Mouse (Mus musculus): ENCODE results near the gene Cenpv. TPM values are rescaled to one million over a fixed set of nuclear protein-coding genes. Genes with fewer than 3 reads are reported as not detected.
A peak's percentile ranks its signal among the peaks of the same experiment; 100 is the strongest.

Cenpv gene
- total RNA-seq, 1 experiment, result 66.5 TPM

DNA sequence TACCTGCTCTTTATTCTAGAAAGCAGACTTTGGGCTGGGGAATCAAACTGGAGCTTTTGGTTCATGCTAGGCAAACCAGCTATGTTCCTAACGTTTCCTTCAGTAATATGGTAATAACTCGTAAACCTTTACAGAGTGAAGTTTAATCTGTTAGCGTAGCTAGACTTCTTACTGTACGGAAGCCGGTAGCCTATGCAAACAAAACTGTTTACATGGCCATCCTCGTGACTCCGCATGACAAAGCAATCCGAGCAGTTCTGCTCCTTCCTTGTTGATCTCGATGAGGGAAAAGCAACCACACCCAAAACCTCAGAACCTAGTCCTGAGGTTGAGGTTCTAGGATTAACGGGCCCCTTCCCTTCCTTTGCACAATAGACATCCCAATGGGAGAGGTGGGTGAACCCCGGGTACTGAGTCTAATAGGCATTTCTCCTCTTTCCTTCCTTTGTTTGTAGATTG is 11.2 kb upstream of the Cenpv start:
- Histone ChIP-seq H3K4me3 (ENCODE audit: insufficient read depth in 1 of 2, low read depth in 1 of 2, low read length in 2 of 2, poor library complexity in 1 of 2, severe bottlenecking in 1 of 2) (peak overlapping the region; percentile 76 to 83), H3K27ac (ENCODE audit: insufficient read depth, low read depth, low read length, poor library complexity, severe bottlenecking) (peak overlapping the region; percentile 98), H3K36me3 (ENCODE audit: control insufficient read depth, insufficient read depth, low read length, poor library complexity, severe bottlenecking) (peaks cover 6% of the 10 kb centered on the region), H3K9me3 (ENCODE audit: control insufficient read depth, insufficient read depth, low read depth, low read length) (no peaks in the 10 kb centered on the region), H3K9ac (ENCODE audit: insufficient read depth, low read depth, low read length, poor library complexity, severe bottlenecking) (peak overlapping the region; percentile 94), H3K4me1 (ENCODE audit: control insufficient read depth in 2 of 2, insufficient read depth in 2 of 2, low read length in 2 of 2, poor library complexity in 1 of 2) (peaks cover 0 to 2% of the 10 kb centered on the region in 2 experiments; a peak in 1 of 4 replicates)
- peak; percentile 71 for DNase-seq (ENCODE audit: low read depth, low spot score)
- no peak for TF ChIP-seq ZNF384 (IDR thresholded peaks at IDR 0.05; ENCODE audit: low read depth, low read length)
- TF ChIP-seq MAFK (IDR thresholded peaks at IDR 0.05; ENCODE audit: insufficient read depth, low read depth, low read length), result no peak
- no peak for TF ChIP-seq CHD2 (IDR thresholded peaks at IDR 0.05; ENCODE audit: low read depth, low read length)
- no peak for TF ChIP-seq ZC3H11A (IDR thresholded peaks at IDR 0.05; ENCODE audit: borderline replicate concordance, low read depth, low read length)
- no peak; the same call in 1 of the 2 replicates for TF ChIP-seq HCFC1 (IDR thresholded peaks at IDR 0.05; ENCODE audit: borderline replicate concordance, insufficient read depth, low read length)
- in situ Hi-C loops (cut with MboI; ENCODE audit: low sequenced_read_pairs in 2 of 2, unreplicated experiment in 2 of 2), result no loop called here

DNA sequence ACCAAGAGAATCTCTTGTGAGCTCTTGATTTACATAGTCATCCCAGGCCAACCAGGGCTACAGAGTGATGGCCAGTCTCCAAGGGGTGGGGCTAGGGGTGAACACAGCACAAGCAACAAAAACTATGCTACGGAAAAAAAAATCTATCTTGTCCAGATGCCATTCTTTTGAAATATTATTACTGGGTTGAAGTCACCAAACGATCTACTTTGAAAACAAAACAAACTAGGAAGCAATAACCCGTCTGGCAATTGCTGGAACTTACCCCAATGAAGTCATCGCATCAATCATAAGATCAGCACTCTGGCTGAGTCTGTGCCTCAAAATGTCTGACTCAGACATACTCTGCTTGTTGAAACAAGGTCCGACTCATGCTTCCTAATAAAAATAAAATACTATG is 10.7 kb upstream of the Cenpv start:
- H3K4me1 ChIP-seq (ENCODE audit: control insufficient read depth in 2 of 2, insufficient read depth in 2 of 2, low read length in 2 of 2, poor library complexity in 1 of 2), result peaks cover 0 to 2% of the 10 kb centered on the region in 2 experiments; a peak in 1 of 4 replicates
- peak overlapping the region; percentile 98; the same call in 1 of the 2 replicates for H3K27ac ChIP-seq (ENCODE audit: insufficient read depth, low read depth, low read length, poor library complexity, severe bottlenecking)
- in situ Hi-C loops (cut with MboI; ENCODE audit: low sequenced_read_pairs in 2 of 2, unreplicated experiment in 2 of 2), result no loop called here
- no peaks in the 10 kb centered on the region for H3K9me3 ChIP-seq (ENCODE audit: control insufficient read depth, insufficient read depth, low read depth, low read length)
- DNase-seq (ENCODE audit: low read depth, low spot score), result no peak
- peaks cover 6% of the 10 kb centered on the region for H3K36me3 ChIP-seq (ENCODE audit: control insufficient read depth, insufficient read depth, low read length, poor library complexity, severe bottlenecking)
- H3K9ac ChIP-seq (ENCODE audit: insufficient read depth, low read depth, low read length, poor library complexity, severe bottlenecking), result no peak overlapping the region; the same call in 1 of the 2 replicates
- peak overlapping the region; percentile 76 to 83 for H3K4me3 ChIP-seq (ENCODE audit: insufficient read depth in 1 of 2, low read depth in 1 of 2, low read length in 2 of 2, poor library complexity in 1 of 2, severe bottlenecking in 1 of 2)
- TF ChIP-seq ZNF384 (IDR thresholded peaks at IDR 0.05; ENCODE audit: low read depth, low read length), result peak; percentile 53; the same call in 1 of the 2 replicates
- no peak for TF ChIP-seq MAFK (IDR thresholded peaks at IDR 0.05; ENCODE audit: insufficient read depth, low read depth, low read length)

DNA sequence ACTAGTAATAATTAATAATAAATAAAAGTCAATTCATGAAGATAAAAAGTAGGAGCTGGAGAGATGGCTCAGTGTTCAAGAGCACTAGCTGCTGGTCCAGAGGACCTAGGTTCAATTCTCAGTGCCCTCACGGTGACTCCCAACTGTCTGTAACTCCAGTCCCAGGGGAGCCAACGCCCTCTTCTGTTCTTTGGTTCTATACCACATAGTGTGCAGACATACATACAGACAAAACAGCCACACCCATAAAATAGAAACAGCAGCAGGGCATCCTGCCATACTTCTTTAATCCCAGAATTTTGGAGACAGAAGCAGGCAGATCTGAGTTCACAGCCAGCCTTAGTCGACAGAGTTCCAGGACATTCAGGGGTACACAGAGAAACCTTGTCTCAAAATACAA is 4.9 kb upstream of the Cenpv start:
- Histone ChIP-seq H3K27ac (ENCODE audit: insufficient read depth, low read depth, low read length, poor library complexity, severe bottlenecking) (no peak overlapping the region), H3K4me3 (ENCODE audit: insufficient read depth in 1 of 2, low read depth in 1 of 2, low read length in 2 of 2, poor library complexity in 1 of 2, severe bottlenecking in 1 of 2) (no peak overlapping the region), H3K36me3 (ENCODE audit: control insufficient read depth, insufficient read depth, low read length, poor library complexity, severe bottlenecking) (no peaks in the 10 kb centered on the region), H3K9me3 (ENCODE audit: control insufficient read depth, insufficient read depth, low read depth, low read length) (no peaks in the 10 kb centered on the region), H3K4me1 (ENCODE audit: control insufficient read depth in 2 of 2, insufficient read depth in 2 of 2, low read length in 2 of 2, poor library complexity in 1 of 2) (peaks cover 5 to 6% of the 10 kb centered on the region in 2 experiments; a peak in 3 of 4 replicates), H3K9ac (ENCODE audit: insufficient read depth, low read depth, low read length, poor library complexity, severe bottlenecking) (no peak overlapping the region)
- in situ Hi-C loops (cut with MboI; ENCODE audit: low sequenced_read_pairs in 2 of 2, unreplicated experiment in 2 of 2), result no loop called here
- TF ChIP-seq ZNF384 (IDR thresholded peaks at IDR 0.05; ENCODE audit: low read depth, low read length) (no peak), HCFC1 (IDR thresholded peaks at IDR 0.05; ENCODE audit: borderline replicate concordance, insufficient read depth, low read length) (no peak)
- DNase-seq (ENCODE audit: low read depth, low spot score), result no peak

GRCm38 (mm10) chr11:62541581-62541980 is 2.5 kb upstream of the Cenpv start:
- H3K9me3 ChIP-seq (ENCODE audit: control insufficient read depth, insufficient read depth, low read depth, low read length), result no peaks in the 10 kb centered on the region
- peaks cover 5 to 9% of the 10 kb centered on the region in 2 experiments for H3K4me1 ChIP-seq (ENCODE audit: control insufficient read depth in 2 of 2, insufficient read depth in 2 of 2, low read length in 2 of 2, poor library complexity in 1 of 2)
- in situ Hi-C loops (cut with MboI; ENCODE audit: low sequenced_read_pairs in 2 of 2, unreplicated experiment in 2 of 2), result no loop called here
- no peak overlapping the region for H3K27ac ChIP-seq (ENCODE audit: insufficient read depth, low read depth, low read length, poor library complexity, severe bottlenecking)
- TF ChIP-seq ZC3H11A (IDR thresholded peaks at IDR 0.05; ENCODE audit: borderline replicate concordance, low read depth, low read length) (no peak), MAFK (IDR thresholded peaks at IDR 0.05; ENCODE audit: insufficient read depth, low read depth, low read length) (no peak)
- no peak overlapping the region for H3K4me3 ChIP-seq (ENCODE audit: insufficient read depth in 1 of 2, low read depth in 1 of 2, low read length in 2 of 2, poor library complexity in 1 of 2, severe bottlenecking in 1 of 2)
- no peaks in the 10 kb centered on the region for H3K36me3 ChIP-seq (ENCODE audit: control insufficient read depth, insufficient read depth, low read length, poor library complexity, severe bottlenecking)
- H3K9ac ChIP-seq (ENCODE audit: insufficient read depth, low read depth, low read length, poor library complexity, severe bottlenecking), result no peak overlapping the region
- DNase-seq (ENCODE audit: low read depth, low spot score), result no peak

DNA sequence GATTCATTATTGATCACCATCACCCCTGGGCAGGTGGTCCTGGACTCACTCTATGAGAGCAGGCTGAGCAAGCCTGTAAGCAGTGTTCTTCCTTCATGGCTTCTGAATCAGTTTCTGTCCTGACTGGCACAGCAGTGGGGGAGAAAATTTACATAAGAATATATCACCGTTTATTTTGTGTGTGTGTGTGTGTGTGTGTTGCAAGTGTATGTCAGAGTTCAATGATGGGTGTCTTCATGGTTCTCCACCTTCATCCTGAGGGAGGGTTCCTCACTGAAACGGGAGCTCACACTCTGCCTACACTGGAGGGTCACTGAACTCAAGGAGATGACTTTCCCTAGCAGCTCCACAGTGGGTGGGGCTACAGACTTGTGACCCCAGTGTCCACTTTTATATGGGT is 1.9 kb upstream of the Cenpv start:
- no peak overlapping the region for H3K4me3 ChIP-seq (ENCODE audit: insufficient read depth in 1 of 2, low read depth in 1 of 2, low read length in 2 of 2, poor library complexity in 1 of 2, severe bottlenecking in 1 of 2)
- peaks cover 5 to 9% of the 10 kb centered on the region in 2 experiments for H3K4me1 ChIP-seq (ENCODE audit: control insufficient read depth in 2 of 2, insufficient read depth in 2 of 2, low read length in 2 of 2, poor library complexity in 1 of 2)
- no peak for DNase-seq (ENCODE audit: low read depth, low spot score)
- no peak overlapping the region for H3K9ac ChIP-seq (ENCODE audit: insufficient read depth, low read depth, low read length, poor library complexity, severe bottlenecking)
- no peak overlapping the region for H3K27ac ChIP-seq (ENCODE audit: insufficient read depth, low read depth, low read length, poor library complexity, severe bottlenecking)
- H3K9me3 ChIP-seq (ENCODE audit: control insufficient read depth, insufficient read depth, low read depth, low read length), result no peaks in the 10 kb centered on the region
- in situ Hi-C loops (cut with MboI; ENCODE audit: low sequenced_read_pairs in 2 of 2, unreplicated experiment in 2 of 2), result no loop called here
- no peaks in the 10 kb centered on the region for H3K36me3 ChIP-seq (ENCODE audit: control insufficient read depth, insufficient read depth, low read length, poor library complexity, severe bottlenecking)
- TF ChIP-seq ZC3H11A (IDR thresholded peaks at IDR 0.05; ENCODE audit: borderline replicate concordance, low read depth, low read length), result no peak
- TF ChIP-seq CHD2 (IDR thresholded peaks at IDR 0.05; ENCODE audit: low read depth, low read length), result no peak
- no peak for TF ChIP-seq MAFK (IDR thresholded peaks at IDR 0.05; ENCODE audit: insufficient read depth, low read depth, low read length)
- TF ChIP-seq HCFC1 (IDR thresholded peaks at IDR 0.05; ENCODE audit: borderline replicate concordance, insufficient read depth, low read length), result no peak
- TF ChIP-seq ZNF384 (IDR thresholded peaks at IDR 0.05; ENCODE audit: low read depth, low read length), result no peak
